Mouse (Mus musculus): ENCODE data around the gene Ppef1.
A peak's percentile ranks its signal among the peaks of the same experiment; 100 is the strongest.

DNA sequence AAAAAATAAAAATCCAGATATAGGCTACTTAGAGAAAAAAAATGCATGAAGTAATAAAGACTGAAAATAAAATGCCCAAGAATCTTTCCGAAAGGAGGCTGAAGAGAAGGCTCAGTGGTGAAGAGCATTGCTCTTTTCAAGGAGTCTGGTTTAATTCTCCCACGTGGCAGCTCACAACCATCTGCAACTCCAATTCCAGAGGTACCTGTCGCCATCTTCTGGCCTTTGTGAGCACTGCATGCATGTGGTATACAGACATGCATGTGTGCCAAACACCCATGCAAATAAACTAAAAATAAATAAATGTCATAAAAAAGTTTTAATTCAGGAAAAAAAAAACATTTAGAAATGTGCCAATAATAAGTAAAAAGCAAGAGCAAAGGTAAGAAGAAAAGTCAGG lies 125.7 kb downstream of the Ppef1 start:
- TF ChIP-seq CTCF (IDR thresholded peaks at IDR 0.05) (peak; percentile 74), EP300 (IDR thresholded peaks at IDR 0.05) (no peak)

All from lung, postnatal 0 days (tissue).